Mouse (Mus musculus) CH12.LX (cell line): ENCODE measurements at regions not wholly inside any gene's neighbourhood (a gene's known extent, or its start where the extent isn't known, plus 50 kb on each side); places are given as distances from the start of the nearest gene placed in this dataset.

Experiments
- BHLHE40 ChIP-seq: IDR thresholded peaks from 2 replicates; pipeline ENCODE4 v1.6.1; 2011; ENCODE audit warnings: mild to moderate bottlenecking, low read depth, low read length, improper control_type of control experiment
- CTCF ChIP-seq, 2 experiments: IDR thresholded peaks in 1 of 2; conservative IDR thresholded peaks in 1 of 2; 2 replicates each; pipeline ENCODE4 v1.5.1; 2011 to 2012; ENCODE audit warnings: low read depth in 2 of 2, low read length in 2 of 2, improper control_type of control experiment in 1 of 2, inconsistent platforms in 1 of 2, mild to moderate bottlenecking in 1 of 2, moderate library complexity in 1 of 2
- E2F4 ChIP-seq: IDR thresholded peaks from 2 replicates; pipeline ENCODE4 v1.6.1; 2011; ENCODE audit warnings: low read depth, low read length, improper control_type of control experiment; ENCODE audit not compliant: insufficient replicate concordance
- EP300 ChIP-seq: IDR thresholded peaks from 2 replicates; pipeline ENCODE4 v1.6.1; 2011; ENCODE audit warnings: low read length, improper control_type of control experiment
- ETS1 ChIP-seq: conservative IDR thresholded peaks from 2 replicates; pipeline ENCODE4 v1.6.1; 2012; ENCODE audit warnings: low read depth, mild to moderate bottlenecking, inconsistent platforms, low read length, improper control_type of control experiment, moderate library complexity
- GABPA ChIP-seq: IDR thresholded peaks from 2 replicates; pipeline ENCODE4 v1.6.1; 2012; ENCODE audit warnings: low read depth, low read length, improper control_type of control experiment, inconsistent platforms; ENCODE audit not compliant: insufficient replicate concordance
- MAX ChIP-seq: IDR thresholded peaks from 2 replicates; pipeline ENCODE4 v1.6.1; 2011; ENCODE audit warnings: low read length, improper control_type of control experiment
- NELFE ChIP-seq: IDR thresholded peaks from 2 replicates; pipeline ENCODE4 v1.6.1; 2011; ENCODE audit warnings: low read depth, low read length, improper control_type of control experiment
- NRF1 ChIP-seq: IDR thresholded peaks from 2 replicates; pipeline ENCODE4 v1.6.1; 2014; ENCODE audit warnings: low read depth, mild to moderate bottlenecking, inconsistent platforms, low read length, improper control_type of control experiment, moderate library complexity
- POLR2A ChIP-seq: IDR thresholded peaks from 2 replicates; pipeline ENCODE4 v1.6.1; 2011; ENCODE audit warnings: low read depth, mild to moderate bottlenecking, improper control_type of control experiment, low read length
- TBP ChIP-seq: conservative IDR thresholded peaks from 2 replicates; pipeline ENCODE4 v1.6.1; 2011; ENCODE audit warnings: low read depth, low read length, improper control_type of control experiment
- TCF12 ChIP-seq: IDR thresholded peaks from 2 replicates; pipeline ENCODE4 v1.6.1; 2014; ENCODE audit warnings: low read depth, mild to moderate bottlenecking, inconsistent platforms, low read length, improper control_type of control experiment
- USF1 ChIP-seq: IDR thresholded peaks from 2 replicates; pipeline ENCODE4 v1.6.1; 2014; ENCODE audit warnings: low read depth, mild to moderate bottlenecking, inconsistent platforms, low read length, improper control_type of control experiment
- USF2 ChIP-seq: conservative IDR thresholded peaks from 2 replicates; pipeline ENCODE4 v1.6.1; 2011; ENCODE audit warnings: low read depth, low read length, improper control_type of control experiment

- no peak for TF ChIP-seq TBP
- no peak for TF ChIP-seq USF2
- no peak for TF ChIP-seq E2F4
- no peak for TF ChIP-seq MAX
- no peak for TF ChIP-seq CTCF (conservative IDR thresholded peaks at IDR 0.05 in 1 of 2, IDR thresholded peaks at IDR 0.05 in 1 of 2; ENCODE audit: low read depth in 2 of 2, low read length in 2 of 2)
- TF ChIP-seq TCF12, result no peak
- no peak for TF ChIP-seq POLR2A
- no peak for TF ChIP-seq EP300
- TF ChIP-seq NELFE, result no peak
- no peak for TF ChIP-seq ETS1
- no peak for TF ChIP-seq USF1
- no peak for TF ChIP-seq GABPA
- TF ChIP-seq NRF1, result no peak
- TF ChIP-seq BHLHE40, result no peak
Observed at GRCm38 (mm10) chr13:59393231-59393938, 191.6 kb downstream of the Agtpbp1 start.
